Mouse (Mus musculus) kidney, adult 11 months (tissue): ENCODE results near the gene Chdh.

ENCODE experiments used
- DNase-seq: peaks from one replicate; pipeline ENCODE4 v3.0.0; 2022

Chdh gene

GRCm38 (mm10) chr14:30014487-30014886, 5.7 kb downstream of the Chdh start:
- no peak for DNase-seq

- no peak for DNase-seq
Measured at GRCm38 (mm10) chr14:30015008-30015407, 6.2 kb downstream of the Chdh start.

DNA sequence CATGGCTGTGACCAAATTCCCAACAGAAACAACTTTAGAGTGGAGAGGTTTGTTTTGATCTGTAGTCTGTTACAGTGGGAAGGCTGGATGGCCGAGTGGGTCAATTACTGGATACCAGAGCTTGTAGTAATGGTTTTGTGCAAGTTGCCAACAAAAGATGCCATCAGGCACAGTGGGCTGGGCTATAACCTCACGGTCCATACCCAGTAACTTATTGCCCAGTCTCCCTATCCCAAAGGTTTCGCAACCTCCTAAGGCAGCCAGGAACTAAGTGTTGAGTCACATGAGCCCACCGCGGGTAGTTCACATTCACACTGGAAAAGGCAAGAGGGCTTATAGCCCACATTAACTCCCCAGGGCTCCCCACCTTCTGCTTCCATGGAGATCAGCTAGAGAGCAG, 7.8 kb downstream of the Chdh start:
- no peak for DNase-seq

- DNase-seq = peak; percentile 67
Measured at GRCm38 (mm10) chr14:30017794-30018462, 9.1 kb downstream of the Chdh start.

DNA sequence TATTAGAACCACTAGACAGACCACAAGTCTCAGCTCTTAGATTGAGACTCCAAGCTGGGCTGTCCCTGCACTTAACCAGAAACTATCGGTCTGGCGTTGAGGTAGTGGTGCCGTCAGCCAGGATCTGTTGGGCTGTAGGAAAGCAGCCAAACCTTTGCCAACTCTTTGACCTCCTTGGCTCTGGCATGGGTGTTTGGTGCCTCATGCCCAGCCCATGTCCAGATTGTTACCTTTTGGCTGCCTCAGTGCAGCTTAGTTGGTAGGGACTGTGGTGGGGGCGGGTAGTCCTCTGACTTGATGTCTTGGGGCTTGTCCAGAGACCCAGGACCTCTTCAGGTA, 9.6 kb downstream of the Chdh start:
- peak; percentile 63 for DNase-seq

GRCm38 (mm10) chr14:30018846-30019245, 10.0 kb downstream of the Chdh start:
- DNase-seq = peak; percentile 69

- peak; percentile 84 for DNase-seq
Measured at GRCm38 (mm10) chr14:30019375-30019774, 10.6 kb downstream of the Chdh start.

DNA sequence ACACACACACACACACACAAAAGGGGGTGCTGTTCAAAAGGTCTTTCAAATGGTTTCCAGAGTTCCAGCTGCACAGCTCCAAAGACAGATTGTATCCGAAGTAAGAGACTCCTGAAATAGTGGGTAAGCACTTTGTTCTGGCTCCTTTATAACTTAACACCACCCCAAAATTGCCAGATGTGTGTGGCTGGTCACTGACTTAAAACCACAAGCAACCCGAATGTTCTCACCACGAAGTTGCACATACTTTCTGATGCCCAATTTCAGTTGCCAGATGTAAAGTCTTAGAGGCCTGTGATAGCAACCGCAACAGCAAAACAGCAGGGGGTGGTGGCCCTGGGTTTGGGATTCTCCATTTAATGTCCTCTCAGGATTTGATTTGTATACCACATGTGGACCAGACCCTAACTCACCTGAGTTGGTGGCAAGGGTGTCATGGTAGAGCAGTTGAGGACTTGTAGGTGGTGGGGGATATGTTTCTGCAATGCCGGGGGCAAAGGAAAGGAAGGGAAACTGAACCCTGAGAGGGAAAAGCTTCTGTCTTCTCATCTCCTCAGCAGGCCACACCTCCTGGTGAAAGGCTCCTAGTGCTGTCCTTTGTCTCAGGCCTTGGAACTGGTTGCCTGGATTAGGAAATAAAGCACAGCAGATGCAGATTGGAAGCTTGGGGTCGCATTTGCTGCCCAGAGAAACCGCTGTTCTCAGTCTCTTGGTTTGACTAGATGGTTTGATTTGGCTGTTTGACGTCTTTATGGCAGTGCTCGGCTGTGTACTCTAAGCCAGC, 11.2 kb downstream of the Chdh start:
- no peak for DNase-seq

GRCm38 (mm10) chr14:30022471-30022870, 13.6 kb downstream of the Chdh start:
- no peak for DNase-seq

DNA sequence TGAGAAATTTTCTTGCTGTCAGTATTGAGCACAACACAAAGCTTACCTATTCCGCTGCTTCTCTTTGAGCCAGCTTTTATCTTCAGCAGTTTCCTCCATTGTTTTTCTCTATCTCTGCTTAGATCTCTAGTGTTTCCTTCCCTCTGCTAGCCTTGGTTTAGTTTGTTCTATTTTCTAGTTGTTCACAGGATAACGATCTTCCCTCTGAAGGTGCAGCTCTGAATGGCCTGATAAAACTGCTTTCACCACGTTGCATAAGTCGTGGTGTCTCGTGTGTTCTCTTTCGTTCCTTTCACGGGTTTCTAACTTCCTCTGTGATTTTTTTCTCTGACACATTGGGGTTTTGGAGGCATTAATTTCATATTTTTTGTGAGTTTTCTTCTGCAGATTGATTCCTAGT, 15.6 kb downstream of the Chdh start:
- DNase-seq = no peak

- no peak for DNase-seq
Measured at GRCm38 (mm10) chr14:30027378-30027777, 18.6 kb downstream of the Chdh start.

DNA sequence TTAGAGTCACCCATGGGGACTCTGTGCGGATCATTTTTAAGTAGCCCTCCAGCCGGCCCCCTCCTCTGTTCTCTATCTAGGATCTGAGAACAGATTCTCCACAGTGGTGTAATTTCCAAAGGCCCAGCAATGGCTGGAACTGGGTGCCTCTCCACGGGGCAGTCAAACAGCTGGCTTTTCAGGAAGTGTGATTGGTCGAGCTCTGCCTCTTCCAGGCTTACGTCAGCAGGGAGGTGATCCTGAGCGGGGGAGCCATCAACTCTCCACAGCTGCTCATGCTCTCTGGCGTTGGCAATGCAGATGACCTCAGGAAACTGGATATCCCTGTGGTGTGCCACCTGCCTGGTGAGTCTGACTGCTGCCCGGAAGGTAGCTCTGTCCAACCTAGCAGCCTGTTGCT, 24.6 kb downstream of the Chdh start:
- no peak for DNase-seq

DNA sequence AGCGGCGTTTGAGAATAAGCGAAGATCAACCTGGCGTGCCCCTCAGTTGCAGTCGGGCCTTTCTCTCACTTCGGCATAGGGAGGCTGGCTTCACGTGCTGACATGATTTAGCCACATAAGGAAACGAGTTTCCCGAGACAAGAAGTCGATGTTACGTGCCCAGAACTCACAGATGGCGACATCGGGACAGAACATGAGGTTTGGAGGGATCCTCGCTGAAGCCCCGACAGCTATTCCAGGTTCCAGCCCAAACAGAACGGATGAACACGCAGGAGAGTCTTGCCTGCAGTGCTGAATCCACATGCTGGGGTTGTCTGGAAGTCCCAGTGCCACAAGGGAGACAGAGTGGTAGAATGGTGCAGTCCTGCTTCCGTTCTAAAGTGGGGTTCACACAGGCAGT, 29.6 kb downstream of the Chdh start:
- no peak for DNase-seq

DNA sequence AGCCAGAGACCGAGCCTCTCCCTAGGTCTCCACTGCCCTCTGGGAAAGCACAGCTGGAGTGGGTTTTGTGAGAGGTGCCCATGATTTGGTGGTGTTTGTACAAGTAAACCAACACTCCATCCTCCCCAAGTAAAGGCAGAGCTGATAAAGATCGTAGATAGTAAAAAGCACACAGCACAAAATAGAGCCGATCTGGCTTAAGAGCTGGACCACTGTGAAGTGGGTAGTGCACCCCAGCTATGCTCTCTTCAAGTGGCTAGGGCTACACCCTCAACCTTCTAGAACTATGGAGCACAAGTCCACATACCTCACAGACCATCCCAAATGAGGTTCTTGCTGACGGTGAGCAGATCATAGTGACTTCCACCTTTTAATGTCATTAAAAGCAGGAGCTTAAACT, 30.6 kb downstream of the Chdh start:
- DNase-seq = no peak

GRCm38 (mm10) chr14:30041836-30042235, 33.0 kb downstream of the Chdh start:
- DNase-seq = no peak

- DNase-seq = no peak
Measured at GRCm38 (mm10) chr14:30043356-30043940, 34.6 kb downstream of the Chdh start.

DNA sequence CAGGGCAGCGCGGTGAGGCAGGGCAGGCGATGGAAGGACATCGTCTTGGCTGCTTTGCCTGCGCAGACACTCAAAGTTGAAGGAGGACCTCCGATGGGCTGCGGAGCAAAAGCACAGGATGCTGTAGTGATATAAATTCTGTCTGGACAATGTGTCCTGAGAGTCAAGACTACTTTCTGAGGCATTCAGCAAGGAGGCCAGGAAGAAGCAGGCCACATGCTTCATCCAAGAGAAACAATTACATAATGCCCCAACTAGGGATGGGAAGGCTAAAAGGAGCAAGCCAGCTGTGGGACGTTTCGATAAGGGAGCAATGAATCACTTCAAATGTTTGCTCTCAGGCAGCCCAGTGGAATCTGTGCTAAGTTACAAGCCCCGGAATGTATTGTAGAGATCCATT, 36.4 kb downstream of the Chdh start:
- DNase-seq = no peak

DNA sequence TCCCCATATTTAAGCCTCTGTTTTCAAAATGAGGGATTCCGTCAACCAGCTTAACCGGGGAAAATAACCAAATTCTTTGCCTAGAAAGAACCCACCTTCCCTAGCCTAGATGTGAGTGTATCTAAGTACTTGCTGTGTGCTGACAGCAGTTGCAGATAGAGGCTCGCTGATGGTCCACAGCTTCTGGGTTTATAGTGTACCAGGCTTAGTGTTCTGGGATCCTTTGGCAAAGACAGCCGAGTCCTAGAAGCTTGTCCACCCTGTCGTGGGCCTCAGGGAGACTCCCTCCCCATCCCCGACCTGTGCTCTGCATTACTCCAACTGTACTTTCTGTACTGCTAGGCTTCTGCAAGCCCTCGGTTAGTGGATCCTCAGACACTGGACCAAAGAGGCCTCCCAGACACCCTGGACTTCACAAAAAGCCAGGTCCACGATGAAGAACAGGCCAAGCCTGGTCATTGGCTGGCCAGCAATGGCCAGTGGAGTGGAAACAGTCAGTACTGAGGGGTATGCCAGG, 36.9 kb downstream of the Chdh start:
- no peak for DNase-seq

DNA sequence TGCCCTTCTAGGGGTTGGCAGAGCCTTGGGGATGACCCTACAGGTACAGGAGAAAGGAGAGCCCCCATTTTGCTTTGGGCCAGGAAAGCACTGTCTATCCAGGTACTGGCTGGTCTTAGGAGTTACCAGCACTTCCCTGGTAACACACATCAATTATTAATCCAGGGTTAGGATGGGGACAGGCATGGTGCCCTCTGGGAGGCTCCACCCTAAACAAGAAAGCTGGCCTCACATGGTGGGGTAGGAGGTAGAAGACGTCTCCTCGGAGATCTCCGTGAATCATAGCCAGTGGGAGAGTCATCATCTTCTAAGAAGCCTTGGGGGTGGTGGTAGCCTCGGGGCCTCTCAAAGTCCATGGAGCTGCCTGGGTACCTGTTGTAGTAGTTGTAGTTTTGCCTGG, 38.2 kb downstream of the Chdh start:
- DNase-seq = peak; percentile 70

- no peak for DNase-seq
Measured at GRCm38 (mm10) chr14:30048049-30048448, 39.2 kb downstream of the Chdh start.

DNA sequence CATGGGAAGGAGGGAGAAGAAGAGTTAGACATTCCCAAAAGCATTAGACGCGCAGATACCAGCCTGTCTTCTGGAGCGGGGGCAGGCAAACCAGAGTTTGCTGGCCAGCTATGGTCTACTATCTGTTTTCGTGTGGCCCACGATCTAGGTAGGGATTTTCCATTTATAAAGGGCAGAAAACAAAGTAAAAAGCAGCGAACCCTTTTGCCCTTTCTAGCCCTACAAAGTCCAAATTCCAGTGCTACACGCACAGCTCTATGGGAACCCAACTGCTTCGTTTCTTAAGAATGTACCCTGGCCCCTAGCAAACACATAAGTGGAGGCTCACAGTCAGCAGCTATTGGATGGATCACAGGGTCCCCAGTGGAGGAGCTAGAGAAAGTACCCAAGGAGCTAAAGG, 41.5 kb downstream of the Chdh start:
- no peak for DNase-seq

DNA sequence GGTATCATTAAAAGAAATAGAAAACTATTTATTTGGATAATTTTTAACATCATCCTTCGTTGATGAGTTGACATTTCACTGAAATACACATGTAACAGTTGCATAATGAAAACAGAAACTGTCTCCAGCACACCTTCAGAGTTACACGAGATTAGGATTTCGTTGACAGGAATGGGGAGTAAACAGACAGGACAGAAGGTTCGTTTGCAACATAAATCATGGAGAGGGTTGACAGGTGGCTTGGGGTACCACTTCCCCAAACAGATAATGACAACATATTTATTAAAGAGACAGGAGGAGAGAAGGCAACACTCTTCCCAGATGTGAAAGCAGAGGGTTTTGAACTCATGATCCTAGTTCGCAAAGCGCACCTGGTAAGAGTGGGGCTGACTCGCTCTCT, 46.1 kb downstream of the Chdh start:
- no peak for DNase-seq

DNA sequence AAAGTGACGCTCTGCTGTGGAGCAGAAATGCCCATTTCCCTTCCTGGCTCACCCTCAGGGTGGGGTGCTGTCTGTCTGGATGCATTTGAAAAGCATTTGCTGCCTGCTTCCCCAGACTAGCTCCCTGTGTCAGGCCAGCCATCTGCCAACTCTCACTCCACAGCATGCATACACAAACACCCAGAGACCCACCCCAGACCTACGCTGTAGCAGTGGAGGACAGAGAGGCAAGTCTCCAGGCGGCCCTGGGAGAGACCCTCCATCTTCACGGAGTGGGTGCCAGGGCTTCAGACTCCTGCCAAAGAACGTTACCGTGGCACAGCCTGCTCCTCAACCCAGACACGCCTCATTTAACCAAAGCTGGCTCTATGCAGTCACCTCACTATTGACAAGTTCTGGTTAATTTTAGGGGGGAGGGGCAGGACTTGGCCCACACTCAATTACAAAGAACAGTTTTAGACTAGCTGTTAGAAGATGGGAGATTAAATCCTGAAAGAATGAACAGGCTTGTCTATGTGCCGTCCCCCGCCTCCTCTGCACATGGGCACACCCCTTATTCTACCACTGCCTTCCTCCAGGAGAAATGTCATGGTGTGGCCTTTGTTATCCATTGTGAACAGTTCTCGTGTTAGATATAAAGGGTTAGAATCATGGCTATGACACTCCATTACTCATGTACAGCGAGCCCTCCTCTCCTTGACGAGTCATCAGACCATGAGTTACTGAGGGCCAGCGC, 47.4 kb downstream of the Chdh start:
- DNase-seq = no peak

- no peak for DNase-seq
Measured at GRCm38 (mm10) chr14:30064864-30065263, 56.0 kb downstream of the Chdh start.
